Mouse (Mus musculus) gastrocnemius, adult 18-20 months (tissue): ENCODE results near the gene Snx21. TPM values are rescaled to one million over a fixed set of nuclear protein-coding genes. Genes with fewer than 3 reads are reported as not detected.
A peak's percentile ranks its signal among the peaks of the same experiment; 100 is the strongest.

ENCODE experiments used
- DNase-seq: peaks from one replicate; pipeline ENCODE4 v3.0.0; 2021; ENCODE audit warnings: low spot score
- total RNA-seq, 2 experiments: library from RNA; stranded (reverse); gene quantifications; 2 replicates each; pipeline ENCODE4 v1.2.3; 2021

Snx21 gene
- total RNA-seq, 2 experiments from 2014 or later: 20.0 to 24.3 TPM

GRCm38 (mm10) chr2:164769258-164770037 is 16.2 kb upstream of the Snx21 start, which contains the start of gene Ube2c:
TSS of gene Ube2c (plus strand) at chr2:164769898.
- DNase-seq: peak; percentile 99

- no peak for DNase-seq
Observed at GRCm38 (mm10) chr2:164770279-164770678, 15.3 kb upstream of the Snx21 start.

- DNase-seq: no peak
Observed at GRCm38 (mm10) chr2:164771123-164771522, 14.5 kb upstream of the Snx21 start.

GRCm38 (mm10) chr2:164773229-164773988 is 12.2 kb upstream of the Snx21 start:
- DNase-seq: no peak

GRCm38 (mm10) chr2:164773989-164774364 is 11.6 kb upstream of the Snx21 start:
- no peak for DNase-seq

- no peak for DNase-seq
Observed at GRCm38 (mm10) chr2:164776130-164776529, 9.5 kb upstream of the Snx21 start.

- no peak for DNase-seq
Observed at GRCm38 (mm10) chr2:164776801-164777200, 8.8 kb upstream of the Snx21 start.

GRCm38 (mm10) chr2:164777246-164778014 is 8.2 kb upstream of the Snx21 start:
- DNase-seq: no peak

- no peak for DNase-seq
Observed at GRCm38 (mm10) chr2:164778015-164778287, 7.7 kb upstream of the Snx21 start.

- peak; percentile 84 for DNase-seq
Observed at GRCm38 (mm10) chr2:164778809-164779208, 6.8 kb upstream of the Snx21 start.

- peak; percentile 85 for DNase-seq
Observed at GRCm38 (mm10) chr2:164779481-164780086, 6.0 kb upstream of the Snx21 start, which contains the start of gene Tnnc2. TSS of gene Tnnc2 (minus strand) at chr2:164779967.

GRCm38 (mm10) chr2:164781876-164782275 is 3.7 kb upstream of the Snx21 start:
- peak; percentile 83 for DNase-seq

- DNase-seq: no peak
Observed at GRCm38 (mm10) chr2:164783926-164784581, 1.6 kb upstream of the Snx21 start.

- no peak for DNase-seq
Observed at GRCm38 (mm10) chr2:164784869-164785420, 678 bp upstream of the Snx21 start.

- DNase-seq: no peak
Observed at GRCm38 (mm10) chr2:164786388-164786885, 814 bp downstream of the Snx21 start.

GRCm38 (mm10) chr2:164787032-164787431 is 1.4 kb downstream of the Snx21 start:
- DNase-seq: no peak

- no peak for DNase-seq
Observed at GRCm38 (mm10) chr2:164787779-164788178, 2.2 kb downstream of the Snx21 start.

- DNase-seq: no peak
Observed at GRCm38 (mm10) chr2:164788411-164788810, 2.8 kb downstream of the Snx21 start.

GRCm38 (mm10) chr2:164790451-164790850 is 4.8 kb downstream of the Snx21 start:
- no peak for DNase-seq

- DNase-seq: no peak
Observed at GRCm38 (mm10) chr2:164791841-164792261, 6.2 kb downstream of the Snx21 start.
